Mouse (Mus musculus) midbrain, postnatal 0 days (tissue): ENCODE results near the gene Arhgef12. TPM values are rescaled to one million over a fixed set of nuclear protein-coding genes. Genes with fewer than 3 reads are reported as not detected.
"Not testable (repeated sequence)": the region's sequence is repeated elsewhere in the genome, so short reads cannot be mapped to it uniquely, and the experiment has no call there.

ENCODE experiments used
- ATAC-seq: fragments of 200-750 bp; cut with Nextera tagmentation; 2 replicates; pipeline ENCODE4 v1.8.0; 2017; ENCODE audit warnings: moderate number of reproducible peaks, mild to moderate bottlenecking, moderate TSS enrichment, moderate library complexity; ENCODE audit not compliant: low FRiP score
- DNase-seq: peaks from one replicate; pipeline ENCODE4 v3.0.0-alpha.2; 2015; ENCODE audit warnings: low spot score
- H3K27ac ChIP-seq: fragments of 300-500 bp; sonication (generic); 2 replicates; pipeline ENCODE4 v1.5.1; 2014; ENCODE audit warnings: low read depth, mild to moderate bottlenecking, low read length, mixed read lengths
- H3K27me3 ChIP-seq: fragments of 300-500 bp; sonication (generic); 2 replicates; pipeline ENCODE4 v1.6.1; 2014; ENCODE audit warnings: low read length, control low read depth, mixed read lengths; ENCODE audit not compliant: insufficient read depth
- H3K36me3 ChIP-seq: fragments of 300-500 bp; sonication (generic); 2 replicates; pipeline ENCODE4 v1.6.1; 2014; ENCODE audit warnings: low read length, control low read depth, mixed read lengths; ENCODE audit not compliant: insufficient read depth
- H3K4me1 ChIP-seq: fragments of 300-500 bp; sonication (generic); 2 replicates; pipeline ENCODE4 v1.6.1; 2014; ENCODE audit warnings: mild to moderate bottlenecking, control low read depth, antibody characterized with exemption, low read length, mixed read lengths; ENCODE audit not compliant: insufficient read depth
- H3K4me2 ChIP-seq: fragments of 300-500 bp; sonication (generic); 2 replicates; pipeline ENCODE4 v1.6.1; 2014; ENCODE audit warnings: low read depth, mild to moderate bottlenecking, low read length, mixed read lengths; ENCODE audit not compliant: poor library complexity, severe bottlenecking
- H3K4me3 ChIP-seq: fragments of 300-500 bp; sonication (generic); 2 replicates; pipeline ENCODE4 v1.5.1; 2014; ENCODE audit warnings: low read depth, mild to moderate bottlenecking, low read length, moderate library complexity
- H3K9ac ChIP-seq: fragments of 300-500 bp; sonication (generic); replicated peaks from 2 replicates; pipeline ENCODE4 v1.6.1; 2014; ENCODE audit warnings: mild to moderate bottlenecking, low read length, moderate library complexity, mixed read lengths; ENCODE audit not compliant: poor library complexity, severe bottlenecking
- H3K9me3 ChIP-seq: fragments of 300-500 bp; sonication (generic); 2 replicates; pipeline ENCODE4 v1.6.1; 2016; ENCODE audit warnings: low read length, control low read depth
- CTCF ChIP-seq: IDR thresholded peaks from 2 replicates; pipeline ENCODE4 v1.5.1; 2016; ENCODE audit warnings: antibody characterized with exemption, mild to moderate bottlenecking
- WGBS: fragments of 180-500 bp; shearing (Covaris S2); extraction: QIAGEN DNeasy Blood & Tissue Kit; methylation state at CpG from one replicate; pipeline ENCODE4 v1.1.7; 2014; 5-methylcytosine and 5-hydroxymethylcytosine counted together
- polyA plus RNA-seq: library from polyadenylated mRNA; unstranded; fragments of >200 nt; fragmentation: Nextera tagmentation; extraction: Ambion mirVana; gene quantifications from 2 replicates; pipeline ENCODE4 v1.2.1, GENCODE M21; 2015
- total RNA-seq: library from RNA; depleted of rRNA; stranded (reverse); fragments of >200 nt; gene quantifications from 2 replicates; pipeline ENCODE4 v1.2.3, GENCODE M21; 2014

Gene Arhgef12
- total and polyA plus RNA-seq, 2 experiments from 2014 or later = 17.0 to 97.1 TPM

GRCm38 (mm10) chr9:43130684-43131083 lies 23.6 kb upstream of the Arhgef12 start:
- H3K4me1 ChIP-seq = no peaks in the 10 kb centered on the region
- H3K27me3 ChIP-seq = no peaks in the 10 kb centered on the region
- H3K27ac ChIP-seq = no peak overlapping the region
- H3K9ac ChIP-seq = no peak overlapping the region
- DNase-seq (no peak), ATAC-seq (no peak)
- H3K4me2 ChIP-seq = no peak overlapping the region
- H3K36me3 ChIP-seq = no peaks in the 10 kb centered on the region
- 96% methylated on average over 2 of the region's 2 CpGs for WGBS
- H3K9me3 ChIP-seq = no peaks in the 10 kb centered on the region
- TF ChIP-seq CTCF = peak; percentile 19; the same call in 1 of the 2 replicates
- no peak overlapping the region for H3K4me3 ChIP-seq

GRCm38 (mm10) chr9:43127101-43127787 lies 20.2 kb upstream of the Arhgef12 start:
- 69% methylated on average over 10 of the region's 10 CpGs for WGBS
- no peaks in the 10 kb centered on the region for H3K36me3 ChIP-seq
- H3K9me3 ChIP-seq = no peaks in the 10 kb centered on the region
- H3K27ac ChIP-seq = no peak overlapping the region
- no peak for TF ChIP-seq CTCF
- H3K4me2 ChIP-seq = no peak overlapping the region
- ATAC-seq (no peak), DNase-seq (no peak)
- no peaks in the 10 kb centered on the region for H3K27me3 ChIP-seq
- H3K4me1 ChIP-seq = no peaks in the 10 kb centered on the region
- H3K9ac ChIP-seq = no peak overlapping the region
- H3K4me3 ChIP-seq = no peak overlapping the region

- H3K9me3 ChIP-seq = no peaks in the 10 kb centered on the region
- H3K4me3 ChIP-seq = no peak overlapping the region
- H3K27ac ChIP-seq = no peak overlapping the region
- no peaks in the 10 kb centered on the region for H3K36me3 ChIP-seq
- ATAC-seq = no peak
- WGBS = 44% methylated on average over 1 of the region's 1 CpGs
- no peak overlapping the region for H3K9ac ChIP-seq
- DNase-seq = no peak
- peak; percentile 14; the same call in 1 of the 2 replicates for TF ChIP-seq CTCF
- H3K4me2 ChIP-seq = no peak overlapping the region
- no peaks in the 10 kb centered on the region for H3K27me3 ChIP-seq
- no peaks in the 10 kb centered on the region for H3K4me1 ChIP-seq
Observed at GRCm38 (mm10) chr9:43122379-43122778, 15.3 kb upstream of the Arhgef12 start.

GRCm38 (mm10) chr9:43121948-43122347 lies 14.9 kb upstream of the Arhgef12 start:
- H3K4me2 ChIP-seq, DNase-seq, H3K4me1 ChIP-seq, H3K27ac ChIP-seq, H3K4me3 ChIP-seq, H3K9me3 ChIP-seq, H3K9ac ChIP-seq, ATAC-seq, H3K27me3 ChIP-seq, H3K36me3 ChIP-seq: not testable (repeated sequence)
- 90% methylated on average over 2 of the region's 2 CpGs for WGBS

- ATAC-seq (no peak), DNase-seq (no peak)
- no peaks in the 10 kb centered on the region for H3K9me3 ChIP-seq
- H3K27ac ChIP-seq = no peak overlapping the region; the same call in 1 of the 2 replicates
- no peaks in the 10 kb centered on the region for H3K27me3 ChIP-seq
- WGBS = 88% methylated on average over 6 of the region's 6 CpGs
- 0 out of 2 replicates have a peak, but pooled peaks cover 5% of the 10 kb centered on the region for H3K4me1 ChIP-seq
- TF ChIP-seq CTCF = no peak
- peak overlapping the region; percentile 84 for H3K4me3 ChIP-seq
- no peaks in the 10 kb centered on the region for H3K36me3 ChIP-seq
- peak overlapping the region; percentile 74 for H3K4me2 ChIP-seq
- H3K9ac ChIP-seq = no peak overlapping the region
Observed at GRCm38 (mm10) chr9:43116997-43117336, 9.9 kb upstream of the Arhgef12 start.

- peak; percentile 96 for ATAC-seq
- peak; percentile 62 for TF ChIP-seq CTCF
- peak within 1 kb of the TSS; percentile 84 for H3K4me3 ChIP-seq
Observed at GRCm38 (mm10) chr9:43116134-43116996, 9.3 kb upstream of the Arhgef12 start, which contains the start of gene Tmem136. Gene Tmem136 (minus strand): TSS chr9:43116570.

More at GRCm38 (mm10) chr9:43116134-43116996, 9.3 kb upstream of the Arhgef12 start, which contains the start of gene Tmem136:
- H3K4me2 ChIP-seq = peak within 1 kb of the TSS; percentile 74
- 0 out of 2 replicates have a peak, but pooled peaks cover 5% of the 10 kb centered on the region for H3K4me1 ChIP-seq
- H3K9ac ChIP-seq = peak within 1 kb of the TSS; percentile 95
- H3K9me3 ChIP-seq = no peaks in the 10 kb centered on the region
- no peaks in the 10 kb centered on the region for H3K27me3 ChIP-seq
- H3K27ac ChIP-seq = peak within 1 kb of the TSS; percentile 72
- peak; percentile 83 for DNase-seq
- WGBS = 3% methylated on average over 55 of the region's 55 CpGs
- peaks cover 3% of the 10 kb centered on the region for H3K36me3 ChIP-seq
